Mouse (Mus musculus) kidney, embryonic 15.5 days (tissue): ENCODE data around the gene Gpr101. TPM values are rescaled to one million over a fixed set of nuclear protein-coding genes. Genes with fewer than 3 reads are reported as not detected.

Experiments used
- ATAC-seq: fragments of 200-750 bp; cut with Nextera tagmentation; replicated peaks from 2 replicates; pipeline ENCODE4 v1.8.0; 2017; ENCODE audit warnings: moderate TSS enrichment; ENCODE audit not compliant: low FRiP score
- H3K27ac ChIP-seq: fragments of 300-500 bp; sonication (generic); 2 replicates; pipeline ENCODE4 v1.5.1; 2015; ENCODE audit warnings: mild to moderate bottlenecking, inconsistent platforms
- H3K27me3 ChIP-seq: fragments of 300-500 bp; sonication (generic); 2 replicates; pipeline ENCODE4 v1.6.1; 2015; ENCODE audit warnings: inconsistent platforms
- H3K36me3 ChIP-seq: fragments of 300-500 bp; sonication (generic); 2 replicates; pipeline ENCODE4 v1.6.1; 2015; ENCODE audit warnings: inconsistent platforms
- H3K4me1 ChIP-seq: fragments of 300-500 bp; sonication (generic); 2 replicates; pipeline ENCODE4 v1.6.1; 2015; ENCODE audit warnings: inconsistent platforms
- H3K4me2 ChIP-seq: fragments of 300-500 bp; sonication (generic); 2 replicates; pipeline ENCODE4 v1.6.1; 2015; ENCODE audit warnings: moderate library complexity, mild to moderate bottlenecking, inconsistent platforms
- H3K4me3 ChIP-seq: fragments of 300-500 bp; sonication (generic); replicated peaks from 2 replicates; pipeline ENCODE4 v1.5.1; 2015; ENCODE audit warnings: mild to moderate bottlenecking, inconsistent platforms
- H3K9ac ChIP-seq: fragments of 300-500 bp; sonication (generic); 2 replicates; pipeline ENCODE4 v1.6.1; 2015; ENCODE audit warnings: mild to moderate bottlenecking, inconsistent platforms
- H3K9me3 ChIP-seq: fragments of 300-500 bp; sonication (generic); replicated peaks from 2 replicates; pipeline ENCODE4 v1.6.1; 2016; ENCODE audit warnings: inconsistent platforms
- WGBS: fragments of 180-500 bp; shearing (Covaris S2); methylation state at CpG from one replicate; pipeline ENCODE4 v1.1.7; 2015; ENCODE audit warnings: mixed read lengths; 5-methylcytosine and 5-hydroxymethylcytosine counted together
- polyA plus RNA-seq: library from polyadenylated mRNA; unstranded; fragments of >200 nt; fragmentation: Nextera tagmentation; extraction: Ambion mirVana; gene quantifications from 2 replicates; pipeline ENCODE4 v1.2.1, GENCODE M21; 2015

Gpr101 gene
- not detected in 2 replicates for polyA plus RNA-seq

DNA sequence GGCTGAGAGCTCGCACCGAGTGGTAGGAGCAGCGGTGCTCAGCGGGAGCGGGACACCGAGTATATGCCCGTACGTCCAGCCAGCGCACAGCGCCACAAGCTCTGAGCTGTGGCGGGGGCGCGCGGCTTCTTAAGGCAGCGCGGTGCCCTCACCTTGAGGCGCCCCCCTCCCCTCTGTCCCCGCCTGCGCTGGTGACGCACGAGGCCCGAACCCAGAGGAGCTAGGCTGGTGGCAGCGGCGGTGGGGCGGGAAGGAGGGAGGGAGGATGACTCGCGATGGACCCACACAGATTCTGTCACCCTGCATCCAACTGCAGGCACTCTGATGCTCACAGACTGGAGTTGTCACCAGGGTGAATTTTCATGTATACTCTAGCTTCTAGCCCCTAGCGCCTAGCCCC is at the start of gene Gpr101:
Gene Gpr101 (minus strand): TSS at position 124 of the 400 bp plus-strand sequence.
- Histone ChIP-seq H3K27me3 (peaks cover 44% of the 10 kb centered on the region), H3K27ac (no peak within 1 kb of the TSS), H3K36me3 (no peaks in the 10 kb centered on the region), H3K9me3 (no peaks in the 10 kb centered on the region), H3K4me1 (no peaks in the 10 kb centered on the region), H3K4me3 (peak within 1 kb of the TSS; percentile 31), H3K4me2 (peak within 1 kb of the TSS; percentile 54), H3K9ac (no peak within 1 kb of the TSS)
- 9% methylated on average over 26 of the region's 28 CpGs for WGBS
- 0 out of 2 replicates have a peak, but pooled peaks have one; percentile 60 for ATAC-seq

DNA sequence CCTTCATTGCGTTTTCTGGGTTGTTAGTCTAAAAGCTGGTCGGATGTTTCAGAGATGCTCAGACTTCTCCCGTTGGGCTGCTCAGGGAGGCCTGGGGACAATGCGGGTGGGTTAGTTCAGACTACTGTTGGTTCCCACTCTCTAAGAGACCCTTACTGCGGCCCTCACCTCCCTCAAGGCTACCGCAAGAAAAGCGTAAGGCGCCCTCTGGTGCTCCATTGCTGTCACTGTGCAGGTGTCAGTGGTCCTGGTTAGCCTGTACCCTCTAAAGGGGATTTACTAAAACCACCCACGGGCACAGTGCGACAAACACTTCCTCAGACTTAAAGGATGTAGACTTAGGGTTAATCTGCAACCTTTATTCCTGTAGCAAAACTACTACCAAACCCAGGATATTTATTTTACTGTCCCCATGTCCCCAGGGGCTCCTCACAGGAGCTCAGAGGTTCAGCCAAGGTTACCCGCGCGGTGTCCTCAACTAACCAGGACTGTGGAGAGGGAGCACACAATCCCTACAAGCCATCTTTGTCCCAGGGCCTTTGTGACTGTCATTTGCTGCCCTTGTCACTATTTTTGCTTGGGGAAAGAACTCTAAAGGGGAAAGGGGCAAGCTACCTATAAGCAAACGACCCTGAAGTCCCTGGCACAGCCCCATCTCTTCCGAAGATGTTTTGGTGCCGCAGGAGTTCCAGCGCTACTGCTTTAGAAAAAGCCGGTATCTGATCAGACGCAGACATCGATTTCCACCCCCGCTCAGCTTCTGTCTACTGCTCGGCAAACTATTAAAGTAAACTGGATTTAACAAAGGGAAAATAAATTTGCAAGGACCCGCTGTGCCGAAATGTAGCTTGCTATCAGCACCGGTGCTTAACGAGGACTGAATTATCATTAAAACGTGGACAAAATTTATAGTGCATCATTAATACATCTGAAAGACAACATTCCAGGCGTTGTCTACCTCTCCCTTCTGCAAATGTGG is 17.8 kb upstream of the Gpr101 start:
- Histone ChIP-seq H3K4me1 (no peaks in the 10 kb centered on the region), H3K9me3 (no peaks in the 10 kb centered on the region), H3K27ac (no peak overlapping the region), H3K9ac (no peak overlapping the region), H3K4me2 (peak overlapping the region; percentile 25; the same call in 1 of the 2 replicates), H3K27me3 (peaks cover 10% of the 10 kb centered on the region; the same call in 1 of the 2 replicates), H3K36me3 (no peaks in the 10 kb centered on the region), H3K4me3 (no peak overlapping the region)
- 40% methylated on average over 28 of the region's 28 CpGs for WGBS
- no peak for ATAC-seq

DNA sequence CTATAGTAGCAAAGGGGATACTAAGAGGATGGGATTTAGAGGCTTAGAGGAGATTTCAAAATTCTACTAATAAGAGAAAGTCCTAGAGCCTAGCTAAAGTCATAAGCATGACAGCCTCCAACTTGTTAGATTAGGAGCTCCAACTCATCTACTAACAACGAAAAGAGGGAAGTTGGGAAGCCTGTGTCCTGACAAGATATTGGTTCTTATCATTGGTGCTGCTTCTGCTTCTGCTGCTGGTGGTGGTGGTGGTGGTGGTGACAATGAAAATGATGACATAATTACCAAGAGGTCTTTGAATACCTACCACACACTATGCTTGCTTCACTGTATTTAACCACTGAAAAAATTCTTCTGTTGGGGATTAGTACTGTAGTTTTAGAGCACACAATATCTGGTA is 2.7 kb upstream of the Gpr101 start:
- Histone ChIP-seq H3K36me3 (no peaks in the 10 kb centered on the region), H3K4me3 (no peak overlapping the region), H3K9ac (no peak overlapping the region), H3K9me3 (no peaks in the 10 kb centered on the region), H3K4me1 (no peaks in the 10 kb centered on the region), H3K27ac (no peak overlapping the region), H3K4me2 (no peak overlapping the region), H3K27me3 (peaks cover 37% of the 10 kb centered on the region)
- no peak for ATAC-seq
- WGBS, result 82% methylated on average over 1 of the region's 1 CpGs

Other genes starting within 250 kb of the Gpr101 start
- gene Arhgef6, start 165.0 kb downstream of the Gpr101 start, polyA plus RNA-seq, result 3.2 and 3.9 TPM in 2 replicates
- 134 TPM in 2 replicates for gene Rbmx, start 110.7 kb downstream of the Gpr101 start, polyA plus RNA-seq
- gene Gm364, start 94.6 kb downstream of the Gpr101 start, polyA plus RNA-seq, result not detected in 2 replicates